Mouse (Mus musculus) cerebellum, adult 11-12 months (tissue): ENCODE results near the gene Arl15.
"Not testable (repeated sequence)": the region's sequence is repeated elsewhere in the genome, so short reads cannot be mapped to it uniquely, and the experiment has no call there.

Experiments
- DNase-seq: peaks from one replicate; pipeline ENCODE4 v3.0.0; 2022

Gene Arl15

GRCm38 (mm10) chr13:113794039-113794704, at the start of gene Arl15:
Gene Arl15, plus strand, starts transcription at chr13:113794505.
- DNase-seq = peak; percentile 96

DNA sequence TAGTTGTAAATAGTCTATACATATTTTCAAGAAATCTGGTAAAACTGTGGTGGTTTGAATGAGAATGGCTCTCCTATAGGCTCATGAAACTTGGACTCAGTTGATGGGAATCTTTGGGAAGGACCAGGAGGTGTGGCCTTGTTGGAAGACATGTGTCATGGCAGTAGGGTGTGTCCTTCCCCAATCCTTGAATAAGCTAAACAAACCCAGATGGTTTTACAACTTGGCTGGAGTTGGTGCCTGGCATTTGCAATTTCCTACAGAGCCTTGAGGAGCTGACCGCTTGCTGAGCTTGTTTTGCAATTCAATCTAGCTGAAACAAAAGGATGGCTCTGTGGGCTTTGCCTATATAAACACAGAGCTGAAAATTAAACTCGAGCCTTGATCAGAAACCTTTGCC, 49.0 kb upstream of the Arl15 start:
- DNase-seq = no peak

DNA sequence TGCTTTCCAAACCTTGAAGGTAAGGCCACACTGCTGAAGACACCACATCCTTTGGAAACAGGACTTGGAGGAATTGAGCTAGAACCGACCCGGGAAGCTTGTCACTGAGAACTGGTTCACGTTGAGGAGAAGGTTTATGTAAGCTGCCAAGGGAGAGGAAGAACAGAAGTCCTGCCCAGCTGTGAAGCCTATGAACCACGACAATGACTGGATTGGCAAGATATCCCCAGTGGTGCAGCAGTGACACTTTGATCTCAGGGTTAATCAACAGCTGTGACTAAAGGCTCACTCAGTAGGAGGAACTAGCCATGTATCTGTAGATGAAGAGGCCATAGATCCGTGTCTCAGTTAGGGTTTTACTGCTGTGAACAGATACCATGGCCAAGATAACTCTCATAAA, 43.5 kb upstream of the Arl15 start:
- DNase-seq = no peak

DNA sequence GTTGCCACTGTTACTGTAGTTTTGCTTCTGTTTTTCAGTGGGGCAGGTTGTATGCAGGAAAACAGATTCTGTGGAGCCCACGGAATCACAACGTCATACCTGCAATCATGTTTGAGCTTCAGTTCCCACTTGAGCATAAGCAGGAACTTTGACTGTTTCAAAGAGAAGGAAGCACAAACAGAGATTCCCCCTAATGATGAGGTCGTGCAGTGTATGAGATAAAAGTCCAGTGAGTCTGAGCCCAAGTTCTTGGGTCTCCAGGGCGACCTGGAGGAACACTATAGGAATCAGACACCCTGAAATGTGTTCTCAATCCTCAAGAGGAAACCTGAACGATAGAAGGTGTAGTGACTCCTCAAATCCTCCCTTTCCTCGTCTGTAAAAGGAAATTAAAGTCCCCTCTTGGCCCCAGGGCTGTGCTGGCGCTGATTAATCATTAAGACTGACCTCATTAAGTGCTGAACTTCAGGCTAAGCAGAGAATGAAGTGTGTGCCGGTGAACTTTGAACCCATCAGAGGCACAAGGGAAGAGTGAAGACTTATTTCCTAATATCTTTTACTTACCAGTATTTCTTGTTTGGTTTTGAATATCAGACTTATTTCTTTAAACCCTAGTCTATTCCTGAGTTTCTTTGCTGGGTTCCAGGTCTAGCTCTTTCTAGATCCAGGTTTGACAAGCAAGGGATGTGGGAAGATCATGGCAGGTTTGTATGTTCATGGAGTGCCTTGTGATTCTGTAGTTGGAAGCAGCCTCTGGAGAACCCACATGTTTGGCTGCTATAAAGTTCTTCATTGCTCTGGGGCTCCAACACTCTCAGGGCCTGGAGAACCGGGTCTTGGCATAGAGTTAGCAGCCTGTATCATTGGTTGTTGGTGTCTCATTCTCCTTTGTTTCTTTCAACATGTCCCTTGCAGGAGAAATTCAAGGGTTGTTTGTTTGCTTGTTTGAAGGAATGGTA, 39.3 kb upstream of the Arl15 start:
- no peak for DNase-seq

DNA sequence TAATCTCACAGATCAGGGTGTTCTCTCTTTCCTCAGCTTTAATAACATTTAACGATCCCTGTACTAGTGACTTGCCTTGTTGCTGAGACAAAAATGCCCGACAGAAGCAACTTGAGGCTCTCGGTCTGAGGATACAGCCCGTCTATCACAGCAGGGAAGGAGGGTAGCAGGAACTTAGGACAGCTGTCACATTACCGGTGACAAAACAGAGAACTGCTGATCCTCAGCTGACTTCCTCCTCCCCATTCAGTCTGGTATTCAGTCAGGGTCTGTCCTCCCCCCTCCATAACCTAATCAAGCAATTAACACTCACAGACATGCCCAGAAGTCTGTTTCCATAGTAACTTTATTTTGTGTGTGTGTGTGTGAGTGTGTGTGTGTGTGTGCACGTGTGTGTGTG, 38.5 kb upstream of the Arl15 start:
- no peak for DNase-seq

GRCm38 (mm10) chr13:113761717-113762116, 32.6 kb upstream of the Arl15 start:
- DNase-seq = no peak

DNA sequence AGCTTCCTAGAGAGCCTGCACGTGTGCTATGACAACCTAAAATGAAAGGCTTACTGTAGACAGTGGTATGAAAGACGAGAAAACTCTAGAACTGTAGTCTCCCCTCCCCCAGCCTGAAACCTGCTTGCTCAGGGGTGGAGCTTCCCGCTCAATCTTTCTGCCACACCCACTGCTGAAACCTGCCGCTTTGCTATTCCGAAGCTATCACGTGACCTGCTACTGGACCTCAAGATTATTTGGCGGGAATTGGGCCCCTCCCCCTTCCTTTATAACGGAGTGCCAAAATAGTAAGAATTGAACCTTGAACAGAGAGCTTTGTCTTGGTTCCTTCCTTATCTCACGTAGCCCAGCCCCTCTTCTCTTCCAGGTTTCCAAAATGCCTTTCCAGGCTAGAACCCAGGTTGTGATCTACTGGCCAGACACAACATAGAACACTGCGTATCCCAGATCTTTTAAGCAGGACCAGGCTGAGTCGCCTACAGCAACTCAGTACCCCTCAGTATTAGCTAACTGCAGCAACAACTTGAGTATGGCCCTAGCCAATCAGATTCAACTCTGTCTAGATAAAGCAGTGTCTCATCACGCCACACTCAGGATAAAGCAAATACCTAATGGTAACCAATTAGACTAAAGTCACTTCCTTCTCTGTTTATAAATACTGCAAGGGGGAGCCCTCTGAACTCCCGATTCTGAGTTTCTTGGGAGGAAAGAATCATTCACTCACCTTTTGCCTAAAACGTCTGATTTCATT, 31.4 kb upstream of the Arl15 start:
- DNase-seq = no peak

DNA sequence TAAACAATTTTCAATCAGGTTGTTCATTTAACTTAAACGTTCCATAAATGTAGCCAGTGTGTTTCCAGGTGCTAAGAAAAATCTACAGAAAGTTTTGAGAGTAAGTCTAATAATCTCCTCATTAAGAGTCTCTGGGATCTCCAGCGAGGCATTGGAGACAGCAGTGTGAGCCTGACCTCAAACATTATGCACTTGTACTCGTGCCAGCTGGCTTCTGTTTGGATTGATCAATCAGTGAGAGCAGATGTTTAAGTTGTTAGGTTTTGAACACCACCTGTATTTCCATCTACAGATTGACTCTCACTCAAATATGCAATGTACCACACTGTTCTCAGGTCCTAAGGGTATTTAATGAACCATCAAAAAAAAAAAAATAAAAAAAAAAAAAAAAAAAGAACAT, 28.9 kb upstream of the Arl15 start:
- no peak for DNase-seq

DNA sequence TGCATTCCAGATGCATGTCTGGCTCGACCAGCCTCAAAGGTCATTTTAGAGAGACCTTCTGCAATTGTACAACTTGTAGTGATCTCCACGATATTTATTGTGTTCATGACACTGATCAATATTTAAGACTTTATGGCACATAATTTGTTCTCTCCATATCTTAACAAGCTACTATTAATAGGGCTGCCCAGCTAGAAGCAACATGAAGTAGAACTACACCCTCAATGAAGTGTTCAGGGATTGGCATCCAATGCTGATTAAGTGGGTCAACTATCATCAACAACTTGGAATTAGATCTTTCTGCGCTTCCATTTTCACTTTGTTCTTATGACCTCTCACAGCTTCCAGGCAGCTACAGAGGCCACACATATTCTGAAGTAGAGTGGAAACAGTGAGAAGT, 24.5 kb upstream of the Arl15 start:
- no peak for DNase-seq

- no peak for DNase-seq
Measured at GRCm38 (mm10) chr13:113770340-113770739, 24.0 kb upstream of the Arl15 start.

- no peak for DNase-seq
Measured at GRCm38 (mm10) chr13:113771340-113771739, 23.0 kb upstream of the Arl15 start.

GRCm38 (mm10) chr13:113774799-113775198, 19.5 kb upstream of the Arl15 start:
- no peak for DNase-seq

GRCm38 (mm10) chr13:113775244-113776140, 18.8 kb upstream of the Arl15 start:
- no peak for DNase-seq

DNA sequence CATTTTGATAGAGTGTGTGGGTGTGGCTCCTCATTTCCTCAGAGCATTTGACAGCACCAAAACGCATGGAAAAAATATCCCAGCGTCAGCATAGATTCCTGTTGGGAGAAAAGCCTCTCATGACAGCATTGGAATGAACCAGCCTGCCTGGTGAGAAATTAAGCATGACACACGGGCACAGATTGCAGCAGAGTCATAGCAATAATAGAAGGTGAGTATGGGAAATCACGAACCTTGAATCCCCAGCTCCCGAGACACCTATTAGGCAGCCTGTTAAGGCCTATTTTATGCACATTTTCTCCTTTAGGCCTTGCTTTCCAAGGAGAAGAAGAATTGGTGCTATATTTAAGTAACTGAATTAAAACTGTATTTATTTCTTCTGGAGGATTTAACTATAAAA, 8.5 kb upstream of the Arl15 start:
- DNase-seq = no peak

DNA sequence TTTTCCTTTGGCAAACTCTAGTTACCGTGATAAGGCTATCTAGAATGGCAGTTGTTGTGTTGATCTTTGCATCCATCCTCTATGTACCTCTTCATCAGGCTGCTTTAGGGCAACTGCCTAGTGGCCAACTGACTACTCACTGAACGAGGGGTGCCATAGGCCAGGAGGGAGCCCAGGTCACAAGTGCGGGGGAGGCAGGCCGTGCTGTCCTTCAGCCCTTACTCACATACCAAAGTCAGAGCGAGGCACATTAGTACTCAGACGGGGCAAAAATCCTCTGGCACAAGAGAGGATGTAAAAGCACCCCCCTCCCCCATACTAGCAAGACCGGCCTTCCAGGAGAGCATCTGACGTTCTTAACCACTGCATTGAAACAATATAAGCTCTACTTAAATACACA, 7.2 kb upstream of the Arl15 start:
- no peak for DNase-seq

DNA sequence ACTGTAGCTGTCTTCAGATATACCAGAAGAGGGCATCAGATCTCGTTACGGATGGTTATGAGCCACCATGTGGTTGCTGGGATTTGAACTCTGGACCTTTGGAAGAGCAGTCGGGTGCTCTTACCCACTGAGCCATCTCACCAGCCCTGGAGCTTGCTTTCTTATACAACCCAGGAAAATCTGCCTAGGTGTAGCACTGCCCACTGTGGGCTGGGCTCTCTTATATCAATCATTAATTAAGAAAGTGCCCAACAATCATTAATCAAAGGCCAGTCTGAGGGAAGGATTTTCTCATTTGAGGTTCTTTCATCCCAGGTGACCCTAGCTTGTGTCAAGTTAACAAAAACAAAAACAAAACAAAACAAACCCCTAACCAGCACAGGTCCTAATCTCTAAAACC, 4.3 kb upstream of the Arl15 start:
- DNase-seq = not testable (repeated sequence)

DNA sequence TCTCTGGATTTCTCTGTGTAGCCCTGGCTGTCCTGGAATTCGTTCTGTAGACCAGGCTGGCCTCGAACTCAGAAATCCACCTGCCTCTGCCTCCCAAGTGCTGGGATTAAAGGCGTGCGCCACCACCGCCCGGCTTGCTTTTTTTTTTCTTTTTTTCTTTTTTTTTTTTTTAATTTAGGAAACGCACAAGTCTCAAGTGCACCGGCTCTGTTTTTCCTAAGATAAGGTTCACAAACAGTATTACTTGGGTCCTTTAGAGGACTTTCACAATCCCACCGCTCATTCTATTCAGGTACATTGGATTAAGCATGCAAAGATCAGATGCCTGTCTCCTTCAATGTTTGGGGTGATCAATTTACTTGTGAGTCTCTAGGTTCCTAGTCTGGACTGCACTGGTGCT, 668 bp upstream of the Arl15 start:
- no peak for DNase-seq

- DNase-seq = peak; percentile 45
Measured at GRCm38 (mm10) chr13:113794705-113795655, 675 bp downstream of the Arl15 start.

DNA sequence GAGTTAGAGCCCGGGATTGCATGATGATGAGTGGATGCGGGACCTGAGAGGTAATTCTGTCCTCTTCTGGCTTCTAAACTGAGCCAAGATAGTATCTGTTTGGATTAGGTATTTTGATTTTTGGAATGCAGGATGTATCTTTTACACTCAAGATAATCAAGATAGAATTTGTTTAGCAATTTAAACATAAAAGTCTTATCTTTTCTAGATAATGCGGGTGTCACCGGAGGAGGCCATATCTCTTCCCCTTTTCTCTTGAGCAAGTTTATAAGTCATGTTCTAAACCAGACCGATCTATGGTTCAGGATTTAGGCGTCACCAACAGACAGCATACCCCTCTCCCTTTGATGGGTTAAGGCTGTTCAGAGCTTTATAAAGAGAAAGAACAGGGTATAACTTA, 3.1 kb downstream of the Arl15 start:
- no peak for DNase-seq

GRCm38 (mm10) chr13:113799361-113799760, 5.1 kb downstream of the Arl15 start:
- no peak for DNase-seq

- no peak for DNase-seq
Measured at GRCm38 (mm10) chr13:113800246-113800645, 5.9 kb downstream of the Arl15 start.
